Mouse (Mus musculus): Measurements from ENCODE around the gene 9130409I23Rik. TPM values are rescaled to one million over a fixed set of nuclear protein-coding genes. Genes with fewer than 3 reads are reported as not detected.

The 9130409I23Rik gene
- polyA plus RNA-seq (2015; fragmentation: Nextera tagmentation; extraction: Ambion mirVana) = 0.10 TPM in 1 of 2 replicates, not detected in the other

- no peaks in the 10 kb centered on the region for H3K27me3 ChIP-seq
- H3K4me3 ChIP-seq = no peak within 1 kb of the TSS
- no peak within 1 kb of the TSS for H3K4me2 ChIP-seq
- H3K36me3 ChIP-seq = no peaks in the 10 kb centered on the region
- 88% methylated on average over 6 of the region's 6 CpGs for WGBS
- H3K9me3 ChIP-seq = no peaks in the 10 kb centered on the region
- no peaks in the 10 kb centered on the region for H3K4me1 ChIP-seq (replicated peaks)
- no peak for ATAC-seq (ENCODE audit: low FRiP score, low read depth)
- no peak within 1 kb of the TSS for H3K27ac ChIP-seq (replicated peaks)
- H3K9ac ChIP-seq = no peak within 1 kb of the TSS
Observed at GRCm38 (mm10) chr1:181050937-181051336, at the start of gene 9130409I23Rik. Gene 9130409I23Rik, plus strand, starts transcription at chr1:181051237.

GRCm38 (mm10) chr1:181001621-181002020, 49.4 kb upstream of the 9130409I23Rik start:
- Histone ChIP-seq H3K27ac (replicated peaks) (no peak overlapping the region), H3K4me3 (no peak overlapping the region), H3K9ac (no peak overlapping the region), H3K9me3 (no peaks in the 10 kb centered on the region), H3K27me3 (no peaks in the 10 kb centered on the region), H3K36me3 (no peaks in the 10 kb centered on the region), H3K4me2 (no peak overlapping the region), H3K4me1 (replicated peaks) (no peaks in the 10 kb centered on the region)
- WGBS = 94% methylated on average over 3 of the region's 3 CpGs
- no peak for ATAC-seq (ENCODE audit: low FRiP score, low read depth)

- Histone ChIP-seq H3K27ac (replicated peaks) (no peak overlapping the region), H3K4me3 (no peak overlapping the region), H3K9me3 (no peaks in the 10 kb centered on the region), H3K4me2 (no peak overlapping the region), H3K36me3 (no peaks in the 10 kb centered on the region), H3K27me3 (no peaks in the 10 kb centered on the region), H3K9ac (no peak overlapping the region), H3K4me1 (replicated peaks) (no peaks in the 10 kb centered on the region)
- WGBS = 85% methylated on average over 2 of the region's 2 CpGs
- no peak for ATAC-seq (ENCODE audit: low FRiP score, low read depth)
Observed at GRCm38 (mm10) chr1:181003790-181004189, 47.2 kb upstream of the 9130409I23Rik start.

- Histone ChIP-seq H3K9ac (no peak overlapping the region), H3K27ac (replicated peaks) (no peak overlapping the region), H3K4me1 (replicated peaks) (no peaks in the 10 kb centered on the region), H3K36me3 (no peaks in the 10 kb centered on the region), H3K4me3 (no peak overlapping the region), H3K9me3 (no peaks in the 10 kb centered on the region), H3K4me2 (no peak overlapping the region), H3K27me3 (no peaks in the 10 kb centered on the region)
- 88% methylated on average over 8 of the region's 8 CpGs for WGBS
- no peak for ATAC-seq (ENCODE audit: low FRiP score, low read depth)
Observed at GRCm38 (mm10) chr1:181005331-181005730, 45.7 kb upstream of the 9130409I23Rik start.

- Histone ChIP-seq H3K9me3 (no peaks in the 10 kb centered on the region), H3K27ac (replicated peaks) (no peak overlapping the region), H3K9ac (no peak overlapping the region), H3K27me3 (no peaks in the 10 kb centered on the region), H3K4me3 (no peak overlapping the region), H3K36me3 (no peaks in the 10 kb centered on the region), H3K4me2 (no peak overlapping the region), H3K4me1 (replicated peaks) (no peaks in the 10 kb centered on the region)
- no peak for ATAC-seq (ENCODE audit: low FRiP score, low read depth)
- 86% methylated on average over 6 of the region's 6 CpGs for WGBS
Observed at GRCm38 (mm10) chr1:181007831-181008230, 43.2 kb upstream of the 9130409I23Rik start.

- no peaks in the 10 kb centered on the region for H3K36me3 ChIP-seq
- H3K9me3 ChIP-seq = no peaks in the 10 kb centered on the region
- no peak overlapping the region for H3K4me3 ChIP-seq
- H3K27me3 ChIP-seq = no peaks in the 10 kb centered on the region
- ATAC-seq (ENCODE audit: low FRiP score, low read depth) = no peak
- no peak overlapping the region for H3K27ac ChIP-seq (replicated peaks)
- WGBS = 95% methylated on average over 2 of the region's 2 CpGs
- no peaks in the 10 kb centered on the region for H3K4me1 ChIP-seq (replicated peaks)
- H3K9ac ChIP-seq = no peak overlapping the region
- no peak overlapping the region for H3K4me2 ChIP-seq
Observed at GRCm38 (mm10) chr1:181008266-181008665, 42.8 kb upstream of the 9130409I23Rik start.

GRCm38 (mm10) chr1:181009011-181009590, 41.9 kb upstream of the 9130409I23Rik start:
- no peaks in the 10 kb centered on the region for H3K36me3 ChIP-seq
- WGBS = 93% methylated on average over 4 of the region's 4 CpGs
- H3K9me3 ChIP-seq = no peaks in the 10 kb centered on the region
- no peaks in the 10 kb centered on the region for H3K4me1 ChIP-seq (replicated peaks)
- ATAC-seq (ENCODE audit: low FRiP score, low read depth) = no peak
- H3K9ac ChIP-seq = no peak overlapping the region
- H3K4me3 ChIP-seq = no peak overlapping the region
- H3K27me3 ChIP-seq = no peaks in the 10 kb centered on the region
- no peak overlapping the region for H3K4me2 ChIP-seq
- no peak overlapping the region for H3K27ac ChIP-seq (replicated peaks)

GRCm38 (mm10) chr1:181009754-181010153, 41.3 kb upstream of the 9130409I23Rik start:
- Histone ChIP-seq H3K9ac (no peak overlapping the region), H3K36me3 (no peaks in the 10 kb centered on the region), H3K4me3 (no peak overlapping the region), H3K27me3 (no peaks in the 10 kb centered on the region), H3K4me2 (no peak overlapping the region), H3K9me3 (no peaks in the 10 kb centered on the region), H3K4me1 (replicated peaks) (no peaks in the 10 kb centered on the region), H3K27ac (replicated peaks) (no peak overlapping the region)
- ATAC-seq (ENCODE audit: low FRiP score, low read depth) = no peak
- 64% methylated on average over 3 of the region's 3 CpGs for WGBS

- ATAC-seq (ENCODE audit: low FRiP score, low read depth) = no peak
Observed at GRCm38 (mm10) chr1:181010171-181010932, 40.7 kb upstream of the 9130409I23Rik start.

GRCm38 (mm10) chr1:181011601-181012000, 39.4 kb upstream of the 9130409I23Rik start:
- H3K4me1 ChIP-seq (replicated peaks) = peaks cover 15% of the 10 kb centered on the region
- no peak overlapping the region for H3K27ac ChIP-seq (replicated peaks)
- H3K9me3 ChIP-seq = no peaks in the 10 kb centered on the region
- WGBS = 56% methylated on average over 5 of the region's 5 CpGs
- H3K27me3 ChIP-seq = no peaks in the 10 kb centered on the region
- no peak for ATAC-seq (ENCODE audit: low FRiP score, low read depth)
- no peak overlapping the region for H3K4me3 ChIP-seq
- no peaks in the 10 kb centered on the region for H3K36me3 ChIP-seq
- H3K9ac ChIP-seq = no peak overlapping the region
- no peak overlapping the region for H3K4me2 ChIP-seq

More at GRCm38 (mm10) chr1:181010171-181010932, 40.7 kb upstream of the 9130409I23Rik start:
- Histone ChIP-seq H3K36me3 (no peaks in the 10 kb centered on the region), H3K4me1 (replicated peaks) (peaks cover 4% of the 10 kb centered on the region; the same call in 1 of the 2 replicates), H3K27me3 (no peaks in the 10 kb centered on the region), H3K9me3 (no peaks in the 10 kb centered on the region), H3K4me2 (no peak overlapping the region), H3K27ac (replicated peaks) (no peak overlapping the region), H3K4me3 (no peak overlapping the region), H3K9ac (no peak overlapping the region)
- 73% methylated on average over 4 of the region's 4 CpGs for WGBS

GRCm38 (mm10) chr1:181012416-181012815, 38.6 kb upstream of the 9130409I23Rik start:
- 93% methylated on average over 3 of the region's 3 CpGs for WGBS
- ATAC-seq (ENCODE audit: low FRiP score, low read depth) = no peak
- H3K4me3 ChIP-seq = no peak overlapping the region
- peaks cover 17% of the 10 kb centered on the region for H3K4me1 ChIP-seq (replicated peaks)
- no peak overlapping the region for H3K4me2 ChIP-seq
- H3K27ac ChIP-seq (replicated peaks) = no peak overlapping the region
- no peaks in the 10 kb centered on the region for H3K9me3 ChIP-seq
- no peaks in the 10 kb centered on the region for H3K36me3 ChIP-seq
- no peaks in the 10 kb centered on the region for H3K27me3 ChIP-seq
- no peak overlapping the region for H3K9ac ChIP-seq

GRCm38 (mm10) chr1:181013446-181013845, 37.6 kb upstream of the 9130409I23Rik start:
- Histone ChIP-seq H3K27me3 (0 out of 2 replicates have a peak, but pooled peaks cover 7% of the 10 kb centered on the region), H3K9me3 (no peaks in the 10 kb centered on the region), H3K4me1 (replicated peaks) (peaks cover 22% of the 10 kb centered on the region), H3K4me2 (no peak overlapping the region), H3K27ac (replicated peaks) (no peak overlapping the region), H3K4me3 (no peak overlapping the region), H3K9ac (no peak overlapping the region), H3K36me3 (no peaks in the 10 kb centered on the region)
- WGBS = 79% methylated on average over 6 of the region's 6 CpGs
- no peak for ATAC-seq (ENCODE audit: low FRiP score, low read depth)
